Mouse (Mus musculus): Measurements from ENCODE around the gene Sos1. TPM values are rescaled to one million over a fixed set of nuclear protein-coding genes. Genes with fewer than 3 reads are reported as not detected.

The Sos1 gene
- total and polyA plus RNA-seq, 3 experiments: 4.0 to 10.7 (median 4.7) TPM

DNA sequence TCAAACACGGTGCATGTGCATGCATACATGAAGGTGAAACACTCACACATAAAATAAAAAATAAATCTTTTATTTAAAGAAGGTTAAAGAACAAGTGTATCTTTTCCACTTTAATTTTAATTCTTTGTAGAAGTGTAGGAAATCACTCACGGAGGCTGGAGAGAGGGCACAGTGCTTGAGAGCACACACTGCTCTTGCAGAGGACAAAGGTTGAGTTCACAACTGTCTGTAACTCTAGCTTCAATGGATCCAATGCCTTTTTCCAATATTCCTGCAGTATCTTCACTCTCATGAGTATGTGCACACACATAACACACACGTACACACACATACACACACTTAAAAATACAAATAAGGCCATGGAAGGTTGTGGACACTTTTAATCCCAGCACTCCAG, 30.2 kb upstream of the Sos1 start:
- no peak overlapping the region for H3K4me3 ChIP-seq (replicated peaks in 1 of 3; ENCODE audit: low read depth in 2 of 3, low read length in 2 of 3, poor library complexity in 1 of 3)
- H3K4me1 ChIP-seq (ENCODE audit: control insufficient read depth in 1 of 2, insufficient read depth in 2 of 2): peaks cover 2 to 10% of the 10 kb centered on the region in 2 experiments; a peak in 3 of 4 replicates
- DNase-seq (ENCODE audit: extremely low read depth): no peak
- H3K9me3 ChIP-seq (replicated peaks; ENCODE audit: low read length): peaks cover 3% of the 10 kb centered on the region
- H3K9ac ChIP-seq (ENCODE audit: insufficient read depth, low read depth): no peak overlapping the region
- no peak overlapping the region for H3K4me2 ChIP-seq (ENCODE audit: insufficient read depth, low read depth, poor library complexity, severe bottlenecking)
- no peak for TF ChIP-seq GABPA (IDR thresholded peaks at IDR 0.05; ENCODE audit: insufficient replicate concordance, low read depth, low read length)
- dilution Hi-C loops (cut with MboI; ENCODE audit: extremely low pct_ligation_motif_present, extremely low pct_unique_long_range_greater_than_20kb, low sequenced_read_pairs): no loop called here
- no peaks in the 10 kb centered on the region for H3K27me3 ChIP-seq (replicated peaks)
- peaks cover 0 to 15% of the 10 kb centered on the region in 2 experiments for H3K36me3 ChIP-seq (replicated peaks in 1 of 2; ENCODE audit: control insufficient read depth in 1 of 2, insufficient read depth in 1 of 2, low read length in 1 of 2)
- H3K27ac ChIP-seq (ENCODE audit: insufficient read depth, low read depth): no peak overlapping the region
- in situ Hi-C loops (cut with MboI; ENCODE audit: low pct_ligation_motif_present, low pct_unique_long_range_greater_than_20kb, low sequenced_read_pairs): no loop called here
- no peaks in the 10 kb centered on the region for H3K79me2 ChIP-seq (replicated peaks; ENCODE audit: control insufficient read depth, extremely low read depth, insufficient read depth, poor library complexity, severe bottlenecking)

GRCm38 (mm10) chr17:80509494-80510458, 29.5 kb upstream of the Sos1 start:
- H3K9ac ChIP-seq (ENCODE audit: insufficient read depth, low read depth): no peak overlapping the region
- TF ChIP-seq CHD1 (IDR thresholded peaks at IDR 0.05; ENCODE audit: low read depth, low read length) (no peak), MAFK (IDR thresholded peaks at IDR 0.05; ENCODE audit: insufficient replicate concordance, low read length) (no peak), BHLHE40 (IDR thresholded peaks at IDR 0.05; ENCODE audit: low read depth, low read length) (no peak), CTCF (conservative IDR thresholded peaks at IDR 0.05 in 1 of 2, IDR thresholded peaks at IDR 0.05 in 1 of 2; ENCODE audit: low read depth in 2 of 2, low read length in 2 of 2) (no peak), ZMIZ1 (IDR thresholded peaks at IDR 0.05; ENCODE audit: low read depth, low read length) (no peak), RAD21 (IDR thresholded peaks at IDR 0.05; ENCODE audit: low read depth, low read length) (no peak), MYC (IDR thresholded peaks at IDR 0.05; ENCODE audit: low read depth, low read length) (no peak), SIN3A (IDR thresholded peaks at IDR 0.05; ENCODE audit: low read length) (no peak), EP300 (IDR thresholded peaks at IDR 0.05; ENCODE audit: low read length) (no peak), POLR2AphosphoS2 (IDR thresholded peaks at IDR 0.05; ENCODE audit: low read depth, low read length) (no peak)
- H3K4me2 ChIP-seq (ENCODE audit: insufficient read depth, low read depth, poor library complexity, severe bottlenecking): no peak overlapping the region
- H3K4me3 ChIP-seq (replicated peaks in 1 of 3; ENCODE audit: low read depth in 2 of 3, low read length in 2 of 3, poor library complexity in 1 of 3): no peak overlapping the region
- in situ Hi-C loops (cut with MboI; ENCODE audit: low pct_ligation_motif_present, low pct_unique_long_range_greater_than_20kb, low sequenced_read_pairs) (no loop called here), dilution Hi-C loops (cut with MboI; ENCODE audit: extremely low pct_ligation_motif_present, extremely low pct_unique_long_range_greater_than_20kb, low sequenced_read_pairs) (no loop called here)
- no peak for DNase-seq (ENCODE audit: extremely low read depth)
- H3K9me3 ChIP-seq (replicated peaks; ENCODE audit: low read length): peaks cover 5% of the 10 kb centered on the region
- no peaks in the 10 kb centered on the region for H3K79me2 ChIP-seq (replicated peaks; ENCODE audit: control insufficient read depth, extremely low read depth, insufficient read depth, poor library complexity, severe bottlenecking)
- no peaks in the 10 kb centered on the region for H3K27me3 ChIP-seq (replicated peaks)
- H3K27ac ChIP-seq (ENCODE audit: insufficient read depth, low read depth): no peak overlapping the region
- H3K36me3 ChIP-seq (replicated peaks in 1 of 2; ENCODE audit: control insufficient read depth in 1 of 2, insufficient read depth in 1 of 2, low read length in 1 of 2): peaks cover 0 to 21% of the 10 kb centered on the region in 2 experiments
- peaks cover 2 to 10% of the 10 kb centered on the region in 2 experiments; a peak in 3 of 4 replicates for H3K4me1 ChIP-seq (ENCODE audit: control insufficient read depth in 1 of 2, insufficient read depth in 2 of 2)

GRCm38 (mm10) chr17:80505766-80506165, 25.5 kb upstream of the Sos1 start:
- DNase-seq (ENCODE audit: extremely low read depth): no peak
- Histone ChIP-seq H3K4me2 (ENCODE audit: insufficient read depth, low read depth, poor library complexity, severe bottlenecking) (no peak overlapping the region), H3K9ac (ENCODE audit: insufficient read depth, low read depth) (no peak overlapping the region), H3K27me3 (replicated peaks) (no peaks in the 10 kb centered on the region), H3K36me3 (replicated peaks in 1 of 2; ENCODE audit: control insufficient read depth in 1 of 2, insufficient read depth in 1 of 2, low read length in 1 of 2) (peaks cover 0 to 31% of the 10 kb centered on the region in 2 experiments), H3K4me1 (ENCODE audit: control insufficient read depth in 1 of 2, insufficient read depth in 2 of 2) (peaks cover under 1 to 16% of the 10 kb centered on the region in 2 experiments; a peak in 3 of 4 replicates), H3K79me2 (replicated peaks; ENCODE audit: control insufficient read depth, extremely low read depth, insufficient read depth, poor library complexity, severe bottlenecking) (no peaks in the 10 kb centered on the region), H3K4me3 (replicated peaks in 1 of 3; ENCODE audit: low read depth in 2 of 3, low read length in 2 of 3, poor library complexity in 1 of 3) (no peak overlapping the region), H3K9me3 (replicated peaks; ENCODE audit: low read length) (peaks cover 3% of the 10 kb centered on the region), H3K27ac (ENCODE audit: insufficient read depth, low read depth) (no peak overlapping the region)
- in situ Hi-C loops (cut with MboI; ENCODE audit: low pct_ligation_motif_present, low pct_unique_long_range_greater_than_20kb, low sequenced_read_pairs) (no loop called here), dilution Hi-C loops (cut with MboI; ENCODE audit: extremely low pct_ligation_motif_present, extremely low pct_unique_long_range_greater_than_20kb, low sequenced_read_pairs) (no loop called here)
- TF ChIP-seq MYC (IDR thresholded peaks at IDR 0.05; ENCODE audit: low read depth, low read length) (no peak), SMC3 (IDR thresholded peaks at IDR 0.05; ENCODE audit: low read depth, low read length) (no peak), ETS1 (conservative IDR thresholded peaks at IDR 0.05; ENCODE audit: low read depth, low read length) (no peak), ZMIZ1 (IDR thresholded peaks at IDR 0.05; ENCODE audit: low read depth, low read length) (no peak), MAZ (IDR thresholded peaks at IDR 0.05; ENCODE audit: low read depth, low read length) (no peak), UBTF (IDR thresholded peaks at IDR 0.05; ENCODE audit: low read depth, low read length) (no peak), CHD2 (IDR thresholded peaks at IDR 0.05; ENCODE audit: low read length) (no peak), NELFE (IDR thresholded peaks at IDR 0.05; ENCODE audit: low read depth, low read length) (no peak), ZC3H11A (IDR thresholded peaks at IDR 0.05; ENCODE audit: low read depth, low read length) (no peak), MEF2A (IDR thresholded peaks at IDR 0.05; ENCODE audit: borderline replicate concordance, low read depth, low read length) (no peak), JUN (IDR thresholded peaks at IDR 0.05; ENCODE audit: insufficient read depth, low read depth, low read length) (no peak), MAFK (IDR thresholded peaks at IDR 0.05; ENCODE audit: insufficient replicate concordance, low read length) (no peak)

All from CH12.LX (cell line).